Mouse (Mus musculus): ENCODE measurements around the gene Reps2. TPM values are rescaled to one million over a fixed set of nuclear protein-coding genes. Genes with fewer than 3 reads are reported as not detected.

Gene Reps2
- polyA plus RNA-seq (2014; fragmentation: Illumina TruSeq; extraction: RNeasy Lipid Tissue Mini Kit (QIAGEN cat#74804); ENCODE audit: low read depth, low replicate concordance): 9.2 TPM

DNA sequence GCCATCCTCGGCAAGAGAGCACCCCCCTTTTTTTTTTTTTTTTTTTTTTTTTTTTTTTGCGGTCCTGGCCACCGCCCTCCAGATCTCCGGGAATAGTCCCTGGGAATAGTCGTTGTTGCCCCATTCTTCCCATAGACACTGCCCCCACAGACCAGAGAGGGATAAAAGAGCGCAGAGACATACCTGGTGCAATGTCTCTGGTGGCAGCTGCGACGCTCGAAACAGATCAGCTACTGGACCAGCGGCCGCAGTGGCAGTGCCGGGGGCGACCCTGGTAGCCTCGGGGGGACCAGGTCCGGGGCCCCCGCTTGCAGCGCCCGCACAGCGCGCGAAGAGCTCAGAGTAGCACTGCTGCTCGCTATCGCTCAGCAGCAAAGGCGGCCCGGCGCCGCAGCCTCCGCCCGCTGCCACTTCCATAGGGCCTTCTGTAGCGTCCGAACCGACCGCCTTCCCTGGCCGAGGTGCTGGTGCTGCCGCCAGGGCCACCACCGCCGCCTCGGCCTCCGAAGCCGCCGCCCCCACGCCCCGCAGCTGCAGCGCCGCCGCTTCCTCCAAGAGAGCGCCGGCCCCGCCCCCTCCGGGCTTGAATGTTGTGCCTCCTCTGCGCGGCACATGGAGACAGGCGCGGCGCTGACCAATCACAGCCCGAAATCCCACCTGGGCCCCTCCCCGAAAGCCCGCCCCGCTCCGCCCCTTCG, at the start of gene Reps2:
Gene Reps2, minus strand, starts transcription at position 559 of the 698 bp plus-strand sequence.

Other genes with a start within 250 kb of the Reps2 start
- gene Rbbp7, start 116.8 kb upstream of the Reps2 start, polyA plus RNA-seq (2014; fragmentation: Illumina TruSeq; extraction: RNeasy Lipid Tissue Mini Kit (QIAGEN cat#74804); ENCODE audit: low read depth, low replicate concordance): 523 TPM
- 59.5 TPM for gene Txlng, start 185.8 kb upstream of the Reps2 start, polyA plus RNA-seq (2014; fragmentation: Illumina TruSeq; extraction: RNeasy Lipid Tissue Mini Kit (QIAGEN cat#74804); ENCODE audit: low read depth, low replicate concordance)
- 351 TPM for gene Syap1, start 244.8 kb upstream of the Reps2 start, polyA plus RNA-seq (2014; fragmentation: Illumina TruSeq; extraction: RNeasy Lipid Tissue Mini Kit (QIAGEN cat#74804); ENCODE audit: low read depth, low replicate concordance)

Data from adrenal gland, adult 10 weeks (tissue).